Mouse (Mus musculus): Measurements from ENCODE around the gene N6amt1. TPM values are rescaled to one million over a fixed set of nuclear protein-coding genes. Genes with fewer than 3 reads are reported as not detected.

Gene N6amt1
- 6.2 TPM for polyA plus RNA-seq (2012; fragmentation: generic; extraction: Trizol)

- peaks cover 15% of the 10 kb centered on the region for H3K36me3 ChIP-seq (ENCODE audit: control insufficient read depth, insufficient read depth)
- H3K4me3 ChIP-seq = peak within 1 kb of the TSS; percentile 23
- H3K79me2 ChIP-seq (ENCODE audit: control insufficient read depth, insufficient read depth) = no peaks in the 10 kb centered on the region
- no peaks in the 10 kb centered on the region for H3K27me3 ChIP-seq (ENCODE audit: control insufficient read depth, insufficient read depth, insufficient read length)
- TF ChIP-seq CEBPB (IDR thresholded peaks at IDR 0.05; ENCODE audit: insufficient read depth, poor library complexity, severe bottlenecking) (no peak), POLR2A (IDR thresholded peaks at IDR 0.05; ENCODE audit: insufficient read length, low read depth) (peak; percentile 73), POLR2AphosphoS2 (IDR thresholded peaks at IDR 0.05; ENCODE audit: insufficient read length, low read depth) (peak; percentile 80)
- peak within 1 kb of the TSS; percentile 34 for H3ac ChIP-seq (ENCODE audit: control insufficient read depth, insufficient read length)
- peak within 1 kb of the TSS; percentile 77 for H3K4me2 ChIP-seq (ENCODE audit: low read depth)
Measured at GRCm38 (mm10) chr16:87354075-87354583, at the start of gene N6amt1. Gene N6amt1 (plus strand): TSS chr16:87354185.

GRCm38 (mm10) chr16:87305251-87306011 is 48.6 kb upstream of the N6amt1 start:
- H3K27me3 ChIP-seq (ENCODE audit: control insufficient read depth, insufficient read depth, insufficient read length) = no peaks in the 10 kb centered on the region
- no peak overlapping the region for H3ac ChIP-seq (ENCODE audit: control insufficient read depth, insufficient read length)
- TF ChIP-seq MYOD1 (IDR thresholded peaks at IDR 0.05; ENCODE audit: control insufficient read depth in 1 of 3, insufficient read length in 2 of 3, low read depth in 2 of 3) (no peak), TCF3 (IDR thresholded peaks at IDR 0.05; ENCODE audit: insufficient read length, low read depth) (no peak), USF1 (IDR thresholded peaks at IDR 0.05; ENCODE audit: low read depth) (no peak), E2F4 (IDR thresholded peaks at IDR 0.05; ENCODE audit: insufficient read depth) (no peak), POLR2A (IDR thresholded peaks at IDR 0.05; ENCODE audit: insufficient read length, low read depth) (no peak), TCF12 (IDR thresholded peaks at IDR 0.05; ENCODE audit: insufficient read depth, poor library complexity, severe bottlenecking) (no peak), MAX (IDR thresholded peaks at IDR 0.05; ENCODE audit: low read depth) (no peak), CEBPB (IDR thresholded peaks at IDR 0.05; ENCODE audit: insufficient read depth, poor library complexity, severe bottlenecking) (no peak), MYOG (IDR thresholded peaks at IDR 0.05; ENCODE audit: control insufficient read depth in 1 of 3, insufficient read depth in 1 of 3, insufficient read length in 2 of 3, low read depth in 2 of 3) (no peak), POLR2AphosphoS2 (IDR thresholded peaks at IDR 0.05; ENCODE audit: insufficient read length, low read depth) (no peak), REST (IDR thresholded peaks at IDR 0.05; ENCODE audit: insufficient read depth, insufficient read length) (no peak), SRF (IDR thresholded peaks at IDR 0.05; ENCODE audit: control insufficient read depth, insufficient read length, low read depth) (no peak)
- H3K79me2 ChIP-seq (ENCODE audit: control insufficient read depth, insufficient read depth) = no peaks in the 10 kb centered on the region
- H3K36me3 ChIP-seq (ENCODE audit: control insufficient read depth, insufficient read depth) = no peaks in the 10 kb centered on the region
- no peak overlapping the region for H3K4me3 ChIP-seq
- peak overlapping the region; percentile 88 for H3K4me2 ChIP-seq (ENCODE audit: low read depth)

GRCm38 (mm10) chr16:87307109-87307735 is 46.8 kb upstream of the N6amt1 start:
- Histone ChIP-seq H3K36me3 (ENCODE audit: control insufficient read depth, insufficient read depth) (no peaks in the 10 kb centered on the region), H3K4me2 (ENCODE audit: low read depth) (peak overlapping the region; percentile 88), H3K4me3 (no peak overlapping the region), H3K79me2 (ENCODE audit: control insufficient read depth, insufficient read depth) (no peaks in the 10 kb centered on the region), H3K27me3 (ENCODE audit: control insufficient read depth, insufficient read depth, insufficient read length) (no peaks in the 10 kb centered on the region), H3ac (ENCODE audit: control insufficient read depth, insufficient read length) (no peak overlapping the region)
- TF ChIP-seq TCF12 (IDR thresholded peaks at IDR 0.05; ENCODE audit: insufficient read depth, poor library complexity, severe bottlenecking) (no peak), MYOG (IDR thresholded peaks at IDR 0.05; ENCODE audit: control insufficient read depth in 1 of 3, insufficient read depth in 1 of 3, insufficient read length in 2 of 3, low read depth in 2 of 3) (no peak), REST (IDR thresholded peaks at IDR 0.05; ENCODE audit: insufficient read depth, insufficient read length) (no peak), E2F4 (IDR thresholded peaks at IDR 0.05; ENCODE audit: insufficient read depth) (no peak), POLR2A (IDR thresholded peaks at IDR 0.05; ENCODE audit: insufficient read length, low read depth) (peak; percentile 13), POLR2AphosphoS2 (IDR thresholded peaks at IDR 0.05; ENCODE audit: insufficient read length, low read depth) (no peak), MAX (IDR thresholded peaks at IDR 0.05; ENCODE audit: low read depth) (no peak), SRF (IDR thresholded peaks at IDR 0.05; ENCODE audit: control insufficient read depth, insufficient read length, low read depth) (no peak), TCF3 (IDR thresholded peaks at IDR 0.05; ENCODE audit: insufficient read length, low read depth) (no peak), CEBPB (IDR thresholded peaks at IDR 0.05; ENCODE audit: insufficient read depth, poor library complexity, severe bottlenecking) (no peak), MYOD1 (IDR thresholded peaks at IDR 0.05; ENCODE audit: control insufficient read depth in 1 of 3, insufficient read length in 2 of 3, low read depth in 2 of 3) (peak; percentile 74 to 80 (median 76))

GRCm38 (mm10) chr16:87310659-87311058 is 43.3 kb upstream of the N6amt1 start:
- Histone ChIP-seq H3K79me2 (ENCODE audit: control insufficient read depth, insufficient read depth) (no peaks in the 10 kb centered on the region), H3K27me3 (ENCODE audit: control insufficient read depth, insufficient read depth, insufficient read length) (no peaks in the 10 kb centered on the region), H3K4me3 (no peak overlapping the region), H3ac (ENCODE audit: control insufficient read depth, insufficient read length) (no peak overlapping the region), H3K36me3 (ENCODE audit: control insufficient read depth, insufficient read depth) (no peaks in the 10 kb centered on the region), H3K4me2 (ENCODE audit: low read depth) (no peak overlapping the region)
- TF ChIP-seq POLR2A (IDR thresholded peaks at IDR 0.05; ENCODE audit: insufficient read length, low read depth) = no peak
- no peak for TF ChIP-seq MYOD1 (IDR thresholded peaks at IDR 0.05; ENCODE audit: control insufficient read depth in 1 of 3, insufficient read length in 2 of 3, low read depth in 2 of 3)
- no peak for TF ChIP-seq SRF (IDR thresholded peaks at IDR 0.05; ENCODE audit: control insufficient read depth, insufficient read length, low read depth)
- no peak for TF ChIP-seq USF1 (IDR thresholded peaks at IDR 0.05; ENCODE audit: low read depth)
- no peak for TF ChIP-seq REST (IDR thresholded peaks at IDR 0.05; ENCODE audit: insufficient read depth, insufficient read length)
- no peak for TF ChIP-seq MYOG (IDR thresholded peaks at IDR 0.05; ENCODE audit: control insufficient read depth in 1 of 3, insufficient read depth in 1 of 3, insufficient read length in 2 of 3, low read depth in 2 of 3)
- no peak for TF ChIP-seq E2F4 (IDR thresholded peaks at IDR 0.05; ENCODE audit: insufficient read depth)
- TF ChIP-seq TCF12 (IDR thresholded peaks at IDR 0.05; ENCODE audit: insufficient read depth, poor library complexity, severe bottlenecking) = no peak
